Mouse (Mus musculus): ENCODE measurements around the gene Btaf1.

Btaf1 gene

DNA sequence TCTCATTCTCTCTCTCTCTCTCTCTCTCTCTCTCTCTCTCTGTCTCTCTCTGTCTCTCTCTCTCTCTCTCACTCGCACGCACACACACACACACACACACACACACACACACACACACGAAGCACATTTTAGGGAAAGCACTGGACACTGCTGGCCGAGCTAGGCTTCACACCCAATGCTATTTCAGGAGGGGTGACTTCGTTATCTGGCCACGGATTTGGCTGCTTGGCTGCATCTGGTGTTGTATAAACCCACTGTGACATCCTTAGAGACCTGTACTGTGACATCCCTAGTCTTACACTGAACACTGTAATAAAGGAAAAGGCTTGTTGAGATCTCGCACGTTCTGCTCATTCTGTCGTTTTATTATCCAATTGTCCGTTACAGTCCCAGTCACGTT lies 95.1 kb downstream of the Btaf1 start:
- peak; percentile 24 for DNase-seq (ENCODE audit: low read depth, low spot score)

DNA sequence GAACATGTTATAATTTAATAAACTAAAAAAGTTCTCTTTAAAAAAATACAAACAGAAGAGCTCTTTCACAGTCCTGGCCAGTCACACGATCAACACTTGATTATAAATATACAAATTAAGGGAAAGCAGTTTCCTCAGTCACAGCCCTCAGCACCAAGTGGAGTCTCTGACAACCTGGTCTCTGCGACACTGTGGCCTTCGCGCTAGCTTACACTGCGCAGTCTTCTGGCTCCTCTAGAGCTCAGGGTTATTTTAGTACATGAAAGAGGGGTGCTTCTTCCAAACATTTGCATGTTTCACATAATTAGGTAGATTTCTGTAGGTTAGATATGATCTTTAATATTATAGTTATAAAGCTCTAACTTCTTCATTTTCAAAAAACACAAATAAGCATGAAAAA lies 96.3 kb downstream of the Btaf1 start:
- no peak for DNase-seq (ENCODE audit: low read depth, low spot score)

DNA sequence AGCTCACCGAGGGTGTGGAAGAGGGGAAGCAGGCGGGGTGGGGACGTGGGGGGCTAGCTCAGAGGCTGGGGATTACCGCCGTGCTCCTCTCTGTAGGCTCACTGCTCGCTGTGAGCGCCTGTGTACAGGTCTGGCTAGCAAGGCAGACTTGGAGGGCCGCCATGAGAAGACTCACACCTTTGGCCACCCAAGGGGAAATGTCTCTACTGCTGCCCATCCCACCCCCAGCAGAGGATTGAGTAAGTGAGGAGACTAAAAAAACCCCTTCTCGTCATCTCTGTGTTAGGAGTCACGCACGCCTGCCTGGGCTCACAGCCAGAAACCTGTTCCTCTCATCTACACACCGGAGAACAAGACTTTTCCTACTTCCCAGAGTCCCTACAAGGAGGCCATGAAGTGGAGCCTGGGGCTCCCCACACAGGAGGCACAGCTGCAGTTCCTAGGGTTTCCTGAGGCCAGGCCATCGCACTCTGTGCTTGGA lies 100.0 kb downstream of the Btaf1 start:
- peak; percentile 83 for DNase-seq (ENCODE audit: low read depth, low spot score)

DNA sequence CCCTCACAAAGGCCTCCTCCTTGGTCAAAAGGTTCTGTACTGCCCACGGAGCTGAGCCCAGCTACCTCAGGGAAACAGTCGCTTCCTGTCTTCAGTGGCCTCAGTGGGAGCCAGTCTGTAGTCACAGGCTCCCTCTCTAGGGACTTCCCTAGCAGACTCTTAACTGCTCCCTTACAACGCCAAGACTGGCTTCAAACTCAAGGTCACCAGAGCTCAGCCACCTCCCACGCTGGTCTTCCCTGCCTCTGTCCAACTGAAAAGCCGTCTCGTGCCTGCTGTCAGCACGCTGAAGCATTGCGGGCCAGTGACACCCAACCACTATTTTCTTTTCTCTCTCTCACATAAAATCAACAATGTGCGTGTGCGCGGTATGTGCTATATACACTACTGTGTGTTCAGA lies 100.5 kb downstream of the Btaf1 start:
- no peak for DNase-seq (ENCODE audit: low read depth, low spot score)

DNA sequence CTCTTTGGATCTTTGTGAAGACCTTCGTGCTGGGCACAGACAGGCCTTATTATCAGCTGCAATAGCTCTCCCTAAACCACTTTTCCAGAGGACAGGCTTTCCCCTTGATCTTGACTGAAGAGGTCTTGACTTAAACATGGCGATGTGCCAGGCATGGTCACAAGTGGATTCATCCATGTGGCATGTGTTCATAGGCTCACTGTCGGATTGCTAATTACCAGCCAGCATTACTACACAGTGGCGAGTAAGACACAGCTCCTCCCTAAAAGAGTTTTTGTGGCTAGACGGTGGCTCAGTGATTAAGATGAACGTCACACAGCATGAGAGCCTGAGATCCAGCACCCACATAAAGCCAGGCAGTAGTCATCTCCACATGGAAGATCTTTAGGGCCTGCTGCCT lies 103.9 kb downstream of the Btaf1 start:
- DNase-seq (ENCODE audit: low read depth, low spot score) = peak; percentile 47

DNA sequence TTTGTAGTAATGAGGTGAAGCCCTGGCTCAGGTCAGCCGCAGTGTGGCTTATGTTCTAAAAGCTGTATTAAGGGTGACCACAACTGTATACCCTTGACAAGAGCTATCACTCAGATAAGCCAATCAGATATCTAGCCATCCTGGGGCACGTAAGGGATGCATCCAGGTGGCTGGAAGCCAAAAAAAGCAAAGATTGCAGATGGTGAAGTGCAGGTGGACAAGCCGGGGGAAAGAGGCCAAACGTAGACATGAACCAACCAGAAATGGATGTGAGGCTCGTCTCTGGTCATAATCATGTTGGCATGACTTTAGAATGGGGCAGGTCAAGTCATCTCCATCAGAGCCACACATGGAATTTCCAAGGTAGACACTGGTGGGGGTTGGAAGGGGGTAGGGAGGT lies 105.6 kb downstream of the Btaf1 start:
- peak; percentile 74 for DNase-seq (ENCODE audit: low read depth, low spot score)

DNA sequence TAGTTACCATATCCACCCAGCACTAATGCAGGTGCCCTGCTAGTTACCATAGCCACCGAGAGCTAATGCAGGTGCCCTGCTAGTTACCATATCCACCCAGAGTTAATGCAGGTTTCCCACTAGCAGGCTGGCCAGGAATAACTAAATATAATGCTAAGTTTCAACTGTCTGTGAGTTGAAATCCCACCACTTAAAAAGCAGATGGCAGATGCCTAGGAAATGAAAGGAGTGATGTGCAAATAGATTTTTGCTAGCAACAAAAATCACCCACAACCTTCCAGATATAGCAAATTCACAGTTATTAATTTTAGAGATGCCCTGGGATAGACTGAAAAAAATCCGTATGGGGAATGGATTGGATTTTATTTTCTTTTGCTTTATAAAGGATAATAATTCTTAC lies 106.5 kb downstream of the Btaf1 start:
- DNase-seq (ENCODE audit: low read depth, low spot score) = peak; percentile 59

DNA sequence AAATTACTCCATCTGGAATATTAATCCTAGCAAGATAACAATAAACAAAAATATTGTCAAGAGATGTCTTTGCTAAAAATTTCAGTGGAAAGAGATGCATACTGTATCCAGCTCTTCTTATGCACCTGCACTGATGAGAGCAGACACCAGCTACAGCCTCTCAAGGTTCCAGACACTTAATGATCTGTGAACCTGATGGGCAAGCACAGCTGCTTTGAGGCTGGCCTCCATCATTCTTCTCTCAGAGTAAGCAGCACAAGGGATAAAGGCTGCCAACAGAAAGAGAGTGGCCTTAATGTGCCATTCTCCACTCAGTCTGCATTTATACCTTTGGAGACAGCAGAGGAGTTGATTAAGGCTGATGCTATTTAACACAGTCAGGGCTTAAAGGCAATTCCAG lies 115.0 kb downstream of the Btaf1 start:
- no peak for DNase-seq (ENCODE audit: low read depth, low spot score)

DNA sequence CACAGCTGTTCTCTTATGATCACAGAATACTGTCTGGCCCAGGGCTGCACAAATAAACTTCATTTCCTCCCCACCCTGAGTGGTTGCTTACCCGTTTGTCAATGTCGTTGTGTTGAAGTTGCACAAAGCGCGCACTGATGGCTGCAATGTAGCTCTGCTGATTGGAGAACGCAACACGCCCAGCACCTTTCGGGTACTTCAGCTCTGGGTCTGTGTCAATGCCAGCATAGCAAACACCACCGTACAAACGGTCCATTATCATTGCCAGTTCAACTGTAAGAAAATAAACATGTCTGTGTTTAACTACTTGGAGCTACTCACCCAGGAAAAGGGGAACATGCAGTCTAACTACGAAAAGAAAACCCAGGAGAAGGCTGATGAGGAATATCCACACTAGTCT lies 118.6 kb downstream of the Btaf1 start:
- DNase-seq (ENCODE audit: low read depth, low spot score) = no peak

DNA sequence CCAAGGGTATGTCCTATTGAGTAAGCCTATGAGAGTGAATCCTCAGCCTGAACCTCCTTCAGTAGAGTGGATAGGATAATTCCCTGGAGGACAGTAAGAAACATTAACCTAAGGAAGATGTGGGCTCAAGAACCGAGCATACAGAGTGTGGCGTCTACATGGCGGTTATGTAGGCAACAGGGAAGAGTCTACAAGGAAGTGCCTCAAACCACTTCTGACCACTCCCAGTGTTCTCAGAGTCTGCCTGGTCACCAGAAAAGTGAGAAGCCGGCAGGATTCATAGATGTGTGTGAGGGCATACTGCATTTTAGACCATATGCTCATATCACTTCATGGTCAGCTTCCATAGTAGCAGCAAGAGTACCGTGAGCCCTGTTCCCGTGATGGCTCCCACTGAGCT lies 122.6 kb downstream of the Btaf1 start:
- DNase-seq (ENCODE audit: low read depth, low spot score) = no peak

DNA sequence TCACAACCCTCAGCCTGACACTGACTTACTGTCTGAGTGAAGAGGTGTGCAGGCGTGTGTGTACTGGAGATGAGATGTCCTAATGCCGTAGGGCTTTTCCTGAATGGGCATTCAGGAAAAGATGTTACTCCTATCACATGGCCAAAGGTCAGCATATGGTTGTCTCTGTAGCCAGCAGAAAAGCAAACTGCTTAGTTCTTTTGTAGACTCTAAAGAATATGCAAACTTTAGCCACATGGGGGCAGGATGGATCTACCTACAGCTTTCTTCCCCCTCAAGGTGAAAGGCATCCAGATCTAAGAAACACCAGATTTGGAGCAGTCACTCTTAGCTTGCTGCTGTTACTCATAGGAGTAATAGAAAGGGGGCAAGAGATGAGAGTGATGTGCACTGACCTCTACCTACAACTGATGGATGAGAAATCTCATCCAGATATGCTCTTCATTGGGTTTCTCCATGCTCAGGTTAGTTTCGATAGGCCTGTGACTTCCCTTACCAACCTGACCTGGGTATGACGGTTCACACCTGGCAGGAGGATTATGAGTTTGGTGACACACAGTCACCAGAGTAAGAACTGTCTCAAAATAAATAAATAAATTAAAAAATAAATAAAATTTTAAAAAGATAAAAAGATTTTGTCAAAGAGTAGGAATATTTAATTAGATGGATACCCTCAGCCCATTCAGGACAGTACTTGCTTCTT lies 124.9 kb downstream of the Btaf1 start:
- peak; percentile 93 for DNase-seq (ENCODE audit: low read depth, low spot score)

DNA sequence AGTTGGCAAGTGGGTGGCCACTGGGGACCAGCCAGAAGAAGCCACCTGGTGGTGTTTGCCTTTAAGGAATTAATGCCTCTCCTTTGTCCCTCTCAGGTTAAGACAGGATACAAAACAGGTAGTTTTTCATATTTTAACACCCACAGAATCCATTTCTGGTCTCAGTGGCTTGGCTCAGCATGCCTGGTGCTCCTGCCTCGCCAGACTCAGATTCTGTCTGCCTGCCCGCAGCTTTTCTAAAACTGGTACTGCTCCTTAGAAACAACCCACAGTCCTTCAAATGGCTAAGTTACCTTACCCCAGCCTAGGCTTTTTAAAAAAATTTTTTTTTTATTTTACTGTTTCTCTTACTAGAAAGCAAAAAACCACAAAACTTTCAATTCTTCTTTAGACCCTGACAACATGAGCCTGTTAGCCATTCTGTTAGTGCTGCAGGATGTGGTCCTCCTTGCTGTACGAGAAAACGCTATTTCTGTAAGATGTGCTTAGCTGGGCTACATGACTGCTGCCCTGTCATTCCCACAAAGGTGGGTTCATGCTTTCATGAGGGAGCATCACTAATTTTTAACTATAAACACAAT lies 130.2 kb downstream of the Btaf1 start:
- peak; percentile 68 for DNase-seq (ENCODE audit: low read depth, low spot score)

DNA sequence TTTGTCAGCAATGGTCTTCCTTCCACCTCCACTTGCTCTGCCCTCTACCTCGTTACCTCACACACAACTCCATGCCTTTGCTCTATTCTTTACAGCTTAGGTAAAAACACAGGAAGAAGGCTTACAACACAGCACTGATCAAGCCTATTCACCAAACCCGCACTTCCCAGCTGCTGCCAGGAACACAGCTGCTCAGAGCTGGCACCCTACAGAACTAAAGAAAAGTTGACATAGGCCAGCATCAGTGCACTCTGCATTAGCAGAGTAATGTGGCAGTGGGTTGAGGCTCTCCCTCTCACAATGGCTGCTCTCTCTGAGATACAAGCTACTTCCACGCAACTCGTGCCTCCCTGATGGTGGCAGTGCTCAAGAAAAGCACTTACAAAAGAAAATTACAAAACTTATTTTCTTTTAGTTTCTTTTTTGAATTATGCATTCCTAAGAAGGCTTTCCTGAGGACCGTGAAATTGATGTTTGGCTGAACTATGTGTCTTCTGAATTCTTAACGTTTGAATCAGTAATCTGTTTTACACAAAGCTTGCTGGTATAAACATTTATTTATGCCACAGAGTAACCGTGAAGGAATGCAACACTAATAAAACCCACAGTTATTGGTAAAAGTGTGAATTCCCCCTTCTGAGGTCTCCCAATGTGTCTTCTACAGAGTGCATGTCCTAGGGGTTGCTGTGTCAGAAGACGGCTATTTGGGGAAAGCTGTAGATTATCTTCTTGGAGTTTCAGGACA lies 131.5 kb downstream of the Btaf1 start:
- DNase-seq (ENCODE audit: low read depth, low spot score) = no peak

DNA sequence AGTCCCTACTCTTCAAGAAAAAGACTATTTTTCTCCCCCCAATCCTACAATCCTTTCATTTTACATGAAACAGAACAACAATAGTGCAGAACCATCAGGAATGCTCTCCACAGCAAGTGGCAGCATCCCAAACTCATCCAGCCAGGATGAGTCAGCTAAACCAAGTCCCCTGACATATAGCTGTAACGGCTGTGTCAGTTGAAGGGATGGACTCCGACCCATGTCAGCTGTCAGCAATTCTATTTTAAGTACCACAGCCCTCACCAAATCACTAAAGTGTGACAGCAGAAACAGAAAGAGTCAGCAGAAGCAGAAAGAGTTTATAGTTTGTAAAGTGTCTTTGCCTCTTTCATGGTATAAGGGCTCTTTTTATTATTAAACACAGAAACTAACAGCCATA lies 133.7 kb downstream of the Btaf1 start:
- DNase-seq (ENCODE audit: low read depth, low spot score) = peak; percentile 89

DNA sequence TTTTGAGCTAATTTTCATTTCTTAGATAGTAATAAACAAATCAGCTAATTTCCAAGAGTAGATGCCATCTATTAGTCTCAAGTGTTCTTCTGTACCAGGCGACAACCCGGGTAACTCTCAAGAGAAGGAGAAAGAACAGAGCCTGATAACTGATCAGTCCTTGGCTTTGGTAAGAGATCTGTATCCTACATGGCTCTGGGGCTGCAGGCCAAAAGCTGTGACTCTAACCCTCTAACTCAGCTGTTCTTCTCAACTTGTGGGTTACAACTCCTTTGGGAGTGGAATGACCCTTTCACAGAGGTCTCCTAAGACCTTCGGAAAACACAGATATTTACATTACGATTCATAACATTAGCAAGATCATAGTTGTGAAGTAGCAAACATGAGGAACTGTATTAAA lies 134.2 kb downstream of the Btaf1 start:
- DNase-seq (ENCODE audit: low read depth, low spot score) = no peak
